Mouse (Mus musculus): Measurements from ENCODE around the gene Hace1.
"Not testable (repeated sequence)": the region's sequence is repeated elsewhere in the genome, so short reads cannot be mapped to it uniquely, and the experiment has no call there.

The Hace1 gene

DNA sequence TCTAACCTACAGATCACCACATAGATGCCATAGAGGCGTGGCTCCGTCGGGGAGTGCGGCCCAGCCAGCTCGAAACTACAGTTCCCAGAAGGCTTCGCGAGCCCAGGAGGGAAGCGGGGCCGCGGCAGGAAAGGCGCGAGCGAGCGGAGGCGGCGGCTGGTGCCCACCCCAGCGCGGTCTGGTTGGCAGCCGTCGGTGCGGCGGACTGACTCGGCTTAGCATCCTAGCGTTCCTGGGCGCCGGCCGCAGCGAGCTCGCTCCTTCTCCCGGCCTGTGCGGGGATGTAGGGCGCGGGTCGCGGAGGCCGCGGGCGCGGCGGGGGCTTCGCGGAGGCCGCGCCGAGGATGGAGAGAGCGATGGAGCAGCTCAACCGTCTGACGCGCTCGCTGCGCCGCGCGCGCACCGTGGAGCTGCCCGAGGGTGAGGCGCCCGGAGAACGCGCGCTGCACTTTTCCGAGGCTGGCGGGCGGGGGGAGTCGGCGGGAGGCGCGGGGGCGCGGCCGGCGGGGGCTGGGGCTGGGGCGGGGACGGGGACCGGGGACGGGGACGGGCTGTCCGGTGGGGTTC, at the start of gene Hace1:
TSS of gene Hace1 (plus strand) at position 99 of the 567 bp plus-strand sequence.
- peak; percentile 89 for DNase-seq

- DNase-seq = not testable (repeated sequence)
These were observed 40.3 kb upstream of the Hace1 start for GRCm38 (mm10) chr10:45537334-45537733.

GRCm38 (mm10) chr10:45542726-45543125, 34.9 kb upstream of the Hace1 start:
- DNase-seq = no peak

DNA sequence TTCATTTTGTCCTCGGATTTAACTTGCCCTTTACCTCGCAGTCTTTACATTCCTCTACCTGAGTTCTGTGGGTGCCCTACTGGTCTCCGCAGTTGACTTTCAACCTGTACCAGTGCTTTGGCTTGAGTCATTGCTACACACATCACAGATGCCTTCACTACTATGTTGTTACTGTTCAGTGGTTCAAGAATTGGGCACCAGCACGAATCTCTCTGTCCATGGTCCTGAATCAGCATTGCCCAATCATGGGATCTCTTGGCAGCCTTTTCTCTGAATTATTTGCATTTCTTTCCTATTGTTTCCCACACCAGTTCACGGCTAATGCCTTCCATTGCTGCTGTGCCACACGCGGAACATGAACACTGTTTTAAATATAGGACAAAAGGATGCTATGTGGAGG, 30.8 kb upstream of the Hace1 start:
- DNase-seq = peak; percentile 54

GRCm38 (mm10) chr10:45578298-45578821, 731 bp downstream of the Hace1 start:
- DNase-seq = peak; percentile 48

DNA sequence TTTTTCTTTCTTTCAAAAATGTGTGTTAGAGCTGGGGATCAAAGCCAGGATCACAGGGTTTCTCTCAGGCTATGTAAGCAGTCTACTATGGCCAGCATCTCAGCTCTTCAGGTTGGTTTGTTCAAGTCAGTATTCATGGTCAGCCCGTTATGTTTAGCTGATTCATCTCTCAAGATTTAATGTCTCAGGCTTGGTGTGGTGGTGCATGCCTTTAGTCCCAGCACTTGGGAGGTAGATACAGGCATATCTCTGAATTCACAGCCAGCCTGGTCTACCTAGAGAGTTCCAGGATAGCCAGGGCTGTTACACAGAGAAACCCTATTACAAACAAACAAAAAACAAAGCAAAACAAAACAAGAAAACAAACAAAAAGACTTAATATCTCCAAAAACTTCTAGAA, 5.7 kb downstream of the Hace1 start:
- DNase-seq = no peak

- DNase-seq = no peak
These were observed 6.2 kb downstream of the Hace1 start for GRCm38 (mm10) chr10:45583829-45584228.

DNA sequence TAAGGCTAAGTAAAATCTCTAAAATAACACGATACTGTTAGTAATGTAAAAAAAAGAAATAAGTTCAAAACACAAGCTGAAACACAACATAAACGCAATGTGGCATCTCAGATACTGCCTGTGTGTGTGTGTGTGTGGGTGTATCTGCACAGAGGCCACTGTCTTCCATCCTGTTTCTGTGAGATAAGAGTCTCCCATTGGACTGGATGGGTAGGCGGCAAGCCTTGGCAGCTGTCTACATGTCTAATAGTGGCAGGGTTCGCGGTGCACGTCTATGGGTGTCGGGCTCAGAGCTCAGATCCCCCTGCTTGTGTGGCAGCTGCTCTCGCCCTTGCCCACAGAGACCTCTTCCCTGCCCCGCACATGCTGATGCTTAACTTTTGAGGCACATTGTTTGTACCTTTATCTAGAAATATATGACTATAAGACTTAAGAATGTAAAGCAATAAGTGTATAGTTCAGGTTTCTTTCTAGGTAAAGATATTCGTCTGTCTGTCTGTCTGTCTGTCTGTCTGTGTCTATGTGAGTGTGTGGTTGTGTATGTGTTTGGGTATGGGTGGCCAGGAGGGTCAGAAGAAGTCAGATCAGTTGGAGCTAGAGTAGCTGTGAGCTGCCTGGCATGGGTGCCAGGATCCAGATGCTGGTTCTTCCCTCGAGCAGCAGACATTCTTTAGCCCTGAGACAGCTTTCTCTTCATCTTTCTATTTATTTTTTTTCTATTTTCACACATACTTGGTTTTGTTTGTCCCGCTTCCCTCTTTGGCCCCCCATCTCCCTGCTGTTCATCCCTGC, 6.9 kb downstream of the Hace1 start:
- no peak for DNase-seq

GRCm38 (mm10) chr10:45605853-45606252, 28.2 kb downstream of the Hace1 start:
- no peak for DNase-seq

DNA sequence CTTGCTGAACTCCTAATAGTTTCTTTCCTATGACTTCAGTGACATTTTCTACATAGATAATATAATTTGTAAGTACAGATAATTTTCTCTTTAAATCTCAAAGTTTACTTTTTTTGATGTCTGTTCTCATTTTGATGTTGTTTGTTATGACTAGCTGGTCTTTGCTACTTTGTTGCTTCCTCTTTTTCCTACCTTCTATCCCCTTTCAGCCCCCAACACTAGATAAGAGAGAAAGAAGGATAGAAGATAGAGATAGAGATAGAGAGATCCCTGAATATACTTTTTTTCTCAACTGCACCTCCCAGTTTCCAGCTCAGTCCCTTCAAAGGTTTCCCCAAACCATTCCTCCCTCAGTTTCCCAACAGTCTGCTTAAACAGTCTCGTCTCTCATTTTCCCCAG, 33.1 kb downstream of the Hace1 start:
- no peak for DNase-seq

- DNase-seq = no peak
These were observed 38.4 kb downstream of the Hace1 start for GRCm38 (mm10) chr10:45616012-45616411.

DNA sequence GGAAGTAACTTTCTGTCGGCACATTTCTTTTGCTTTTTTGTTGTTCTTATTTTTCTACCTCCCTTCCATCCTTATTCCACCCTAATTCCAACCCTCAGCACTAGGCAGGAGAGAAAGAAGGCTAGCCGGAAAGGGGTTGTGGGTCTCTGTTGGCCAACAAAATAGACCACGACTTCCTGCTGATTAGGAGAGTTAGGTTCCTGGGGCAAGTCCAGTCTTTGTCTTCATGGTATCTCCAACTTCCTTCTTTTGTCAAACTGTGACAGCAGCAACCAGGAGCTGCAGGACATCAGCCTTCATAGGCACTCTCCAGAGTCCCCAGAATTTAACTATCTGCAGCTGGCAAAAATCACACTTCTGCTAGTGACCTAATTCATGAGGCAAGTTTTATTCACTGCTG, 41.4 kb downstream of the Hace1 start:
- peak; percentile 2 for DNase-seq

GRCm38 (mm10) chr10:45631995-45632394, 54.4 kb downstream of the Hace1 start:
- DNase-seq = no peak

DNA sequence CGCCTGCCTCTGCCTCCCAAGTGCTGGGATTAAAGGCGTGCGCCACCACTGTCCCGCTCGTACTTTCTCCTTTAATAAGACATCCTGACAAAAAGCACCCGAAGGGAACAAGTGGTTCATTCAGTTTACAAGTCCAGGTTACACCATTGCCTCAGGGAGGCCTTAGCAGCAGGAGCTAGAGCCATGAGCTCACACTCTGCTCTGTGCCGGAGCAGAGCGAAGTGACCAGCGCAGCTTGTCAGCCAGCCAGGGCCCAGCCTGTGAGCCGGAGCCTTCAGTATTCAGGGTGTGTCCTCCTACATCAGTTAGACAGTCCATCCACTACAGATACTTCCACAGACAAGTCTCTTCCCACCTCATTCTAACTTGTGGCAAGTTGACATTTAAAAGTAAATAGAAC, 55.0 kb downstream of the Hace1 start:
- DNase-seq = no peak

GRCm38 (mm10) chr10:45635201-45635600, 57.6 kb downstream of the Hace1 start:
- no peak for DNase-seq

- DNase-seq = no peak
These were observed 62.1 kb downstream of the Hace1 start for GRCm38 (mm10) chr10:45639762-45640161.

GRCm38 (mm10) chr10:45654026-45654425, 76.4 kb downstream of the Hace1 start:
- DNase-seq = no peak

- no peak for DNase-seq
These were observed 84.4 kb downstream of the Hace1 start for GRCm38 (mm10) chr10:45662015-45662414.

DNA sequence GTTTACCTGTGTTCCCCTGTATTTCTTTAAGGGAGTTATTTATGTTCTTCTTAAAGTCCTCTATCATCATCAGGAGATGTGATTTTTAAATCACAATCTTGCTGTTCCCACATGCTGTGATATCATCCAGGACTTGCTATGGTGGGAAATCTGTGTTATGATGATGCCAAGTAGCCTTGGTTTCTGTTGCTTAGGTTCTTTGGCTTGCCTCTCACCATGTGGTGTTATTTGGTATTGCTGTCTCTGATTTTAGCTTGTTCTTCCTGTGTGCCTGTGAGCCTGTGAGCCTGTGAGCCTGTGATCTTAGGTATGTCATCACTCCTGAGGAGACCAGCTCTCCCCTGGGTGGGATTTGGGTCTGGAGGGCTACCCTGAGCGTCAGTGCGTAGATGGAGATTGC, 90.6 kb downstream of the Hace1 start:
- no peak for DNase-seq

GRCm38 (mm10) chr10:45676796-45677195, 99.2 kb downstream of the Hace1 start:
- no peak for DNase-seq

DNA sequence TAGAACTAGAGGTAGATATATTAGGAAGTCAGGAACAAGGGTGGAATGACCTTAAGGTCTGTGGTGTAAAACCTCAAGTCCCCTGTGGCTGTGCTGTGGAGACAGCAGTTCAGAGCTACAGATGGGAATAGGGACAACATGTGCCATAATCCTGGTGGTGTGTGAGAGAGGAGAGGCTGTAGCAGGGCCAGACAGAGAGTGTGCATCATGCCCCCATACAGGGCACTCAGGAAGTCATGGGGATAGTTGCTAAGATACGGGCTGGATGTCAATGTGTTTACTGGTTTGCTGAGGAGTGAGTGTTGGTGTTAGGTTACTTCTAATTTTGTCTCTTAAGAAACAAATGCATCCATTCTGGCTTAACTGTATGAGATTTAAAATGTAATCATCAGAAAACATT, 108.6 kb downstream of the Hace1 start:
- no peak for DNase-seq

DNA sequence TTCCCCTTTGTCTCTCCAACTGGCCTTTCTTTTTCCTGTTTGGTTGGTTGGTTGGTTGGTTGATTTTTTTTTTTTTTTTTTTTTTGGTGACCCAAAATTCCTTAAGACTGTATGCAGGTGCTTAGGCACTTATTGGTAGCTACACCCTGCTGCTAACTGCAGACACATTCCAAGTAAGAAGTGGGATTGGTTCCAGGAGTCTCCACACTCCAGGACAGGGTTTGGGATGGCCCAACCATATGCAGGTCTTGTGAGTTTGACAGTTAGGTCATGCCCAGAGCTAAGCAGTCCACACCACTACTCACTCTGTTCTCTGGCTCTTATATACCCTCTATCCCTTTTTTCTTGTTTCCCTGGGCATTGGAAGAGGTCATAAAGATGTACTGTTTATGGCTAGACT, 117.3 kb downstream of the Hace1 start:
- DNase-seq = no peak

DNA sequence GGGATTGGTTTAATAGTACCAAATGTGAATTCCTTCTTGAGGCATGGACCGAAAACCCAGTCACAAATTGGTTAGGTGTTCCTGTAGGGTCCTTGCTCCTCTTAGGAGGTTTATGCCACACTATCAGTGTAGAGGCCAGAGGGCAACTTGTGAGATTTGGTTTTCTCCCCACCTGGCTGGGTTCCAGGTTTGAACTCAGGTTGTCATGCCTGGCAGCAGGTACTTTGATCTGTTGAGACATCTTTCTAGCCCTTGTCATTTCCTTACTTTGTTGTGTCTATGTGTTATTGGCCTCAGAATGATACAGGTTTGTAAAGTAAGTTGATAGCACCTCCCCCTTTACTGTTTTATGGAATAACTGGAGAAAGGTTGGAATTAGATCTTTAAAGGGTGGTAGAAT, 117.9 kb downstream of the Hace1 start:
- no peak for DNase-seq

DNA sequence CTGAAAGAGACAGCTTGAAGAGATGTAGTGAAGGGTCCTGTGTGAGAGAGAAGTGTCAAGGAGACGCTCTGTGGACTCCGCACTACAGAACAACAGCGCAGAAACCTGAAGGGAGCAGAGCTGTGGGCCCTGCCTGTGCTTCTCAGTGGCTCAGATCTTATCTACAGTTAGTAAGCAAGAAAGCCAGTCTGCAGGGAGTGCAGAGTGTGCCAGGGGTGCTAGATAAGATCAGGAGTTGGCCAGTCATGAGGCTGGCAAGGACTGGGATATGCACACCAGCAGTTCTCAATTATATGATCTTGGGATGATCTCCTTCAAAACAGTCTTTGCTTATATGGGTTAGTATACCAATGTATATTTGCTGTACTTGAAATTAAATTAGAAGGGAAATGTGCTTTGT, 121.3 kb downstream of the Hace1 start:
- no peak for DNase-seq

- no peak for DNase-seq
These were observed 129.2 kb downstream of the Hace1 start for GRCm38 (mm10) chr10:45706849-45707248.
